Mouse (Mus musculus): ENCODE data around the gene Ipcef1. TPM values are rescaled to one million over a fixed set of nuclear protein-coding genes. Genes with fewer than 3 reads are reported as not detected.

Ipcef1 gene
- total and polyA plus RNA-seq, 2 experiments from 2014 or later = 0.11 TPM; not detected in 1

GRCm38 (mm10) chr10:6848162-6848754 is 204.0 kb downstream of the Ipcef1 start:
- Histone ChIP-seq H3K9ac (replicated peaks; ENCODE audit: low read depth, low read length) (no peak overlapping the region), H3K36me3 (replicated peaks; ENCODE audit: control insufficient read depth, insufficient read depth, low read length) (no peaks in the 10 kb centered on the region), H3K4me2 (ENCODE audit: low read depth, low read length) (no peak overlapping the region), H3K4me3 (ENCODE audit: low read depth, low read length) (no peak overlapping the region), H3K9me3 (replicated peaks; ENCODE audit: control insufficient read depth, low read length) (no peaks in the 10 kb centered on the region), H3K27me3 (ENCODE audit: control insufficient read depth, insufficient read depth, low read length) (no peaks in the 10 kb centered on the region), H3K27ac (ENCODE audit: low read depth) (no peak overlapping the region), H3K4me1 (ENCODE audit: control insufficient read depth, insufficient read depth) (no peaks in the 10 kb centered on the region)
- no peak for ATAC-seq (ENCODE audit: insufficient read depth, low read depth)
- no peak for DNase-seq (ENCODE audit: low spot score)
- TF ChIP-seq CTCF (IDR thresholded peaks at IDR 0.05; ENCODE audit: low read depth) (no peak), EP300 (IDR thresholded peaks at IDR 0.05; ENCODE audit: low read depth) (no peak)
- WGBS = 44% methylated on average over 7 of the region's 7 CpGs

DNA sequence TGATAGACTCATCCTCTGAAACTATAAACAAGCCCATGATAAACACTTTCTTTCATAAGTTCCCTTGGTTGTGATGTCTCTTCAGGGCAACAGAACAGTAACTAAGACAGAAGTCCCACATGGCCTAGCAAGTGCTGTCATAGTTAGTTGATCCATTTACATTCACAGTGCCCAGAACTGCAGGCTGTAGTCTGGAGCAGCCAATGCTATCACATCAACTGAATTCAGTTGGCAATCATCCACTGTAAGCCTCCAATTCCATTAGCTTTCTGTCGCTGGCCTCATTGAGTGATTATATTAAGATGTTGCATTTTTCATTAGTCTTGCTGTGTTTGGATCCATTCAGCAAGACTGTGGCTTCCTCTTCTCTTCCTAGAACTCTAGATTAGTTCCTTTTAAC is 206.0 kb downstream of the Ipcef1 start:
- TF ChIP-seq EP300 (IDR thresholded peaks at IDR 0.05; ENCODE audit: low read depth) (no peak), CTCF (IDR thresholded peaks at IDR 0.05; ENCODE audit: low read depth) (no peak)
- Histone ChIP-seq H3K27me3 (ENCODE audit: control insufficient read depth, insufficient read depth, low read length) (no peaks in the 10 kb centered on the region), H3K4me3 (ENCODE audit: low read depth, low read length) (no peak overlapping the region), H3K36me3 (replicated peaks; ENCODE audit: control insufficient read depth, insufficient read depth, low read length) (no peaks in the 10 kb centered on the region), H3K9me3 (replicated peaks; ENCODE audit: control insufficient read depth, low read length) (no peaks in the 10 kb centered on the region), H3K27ac (ENCODE audit: low read depth) (no peak overlapping the region), H3K9ac (replicated peaks; ENCODE audit: low read depth, low read length) (no peak overlapping the region), H3K4me1 (ENCODE audit: control insufficient read depth, insufficient read depth) (no peaks in the 10 kb centered on the region), H3K4me2 (ENCODE audit: low read depth, low read length) (no peak overlapping the region)
- 55% methylated on average over 1 of the region's 1 CpGs for WGBS
- DNase-seq (ENCODE audit: low spot score) (no peak), ATAC-seq (ENCODE audit: insufficient read depth, low read depth) (no peak)

DNA sequence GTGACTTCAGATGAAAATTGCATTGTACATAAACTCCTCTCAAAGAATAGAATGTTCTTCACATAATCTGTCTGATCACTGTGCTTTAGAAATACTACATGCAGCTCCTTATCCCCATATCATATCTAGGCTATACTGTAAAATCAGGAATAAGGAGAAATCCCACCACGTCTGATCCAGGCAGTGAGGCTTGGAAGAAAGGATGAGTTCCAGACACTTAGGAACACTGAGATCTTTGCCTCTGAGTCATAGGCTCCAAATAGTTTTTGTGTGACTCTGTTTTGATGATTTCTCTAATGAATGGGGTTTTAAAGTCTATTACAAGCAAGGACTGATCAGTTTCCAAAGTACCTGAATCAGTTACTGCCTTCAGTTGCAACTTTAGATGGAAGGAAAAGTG is 210.1 kb downstream of the Ipcef1 start:
- Histone ChIP-seq H3K4me3 (ENCODE audit: low read depth, low read length) (no peak overlapping the region), H3K27me3 (ENCODE audit: control insufficient read depth, insufficient read depth, low read length) (no peaks in the 10 kb centered on the region), H3K4me2 (ENCODE audit: low read depth, low read length) (no peak overlapping the region), H3K27ac (ENCODE audit: low read depth) (no peak overlapping the region), H3K9ac (replicated peaks; ENCODE audit: low read depth, low read length) (no peak overlapping the region), H3K36me3 (replicated peaks; ENCODE audit: control insufficient read depth, insufficient read depth, low read length) (no peaks in the 10 kb centered on the region), H3K4me1 (ENCODE audit: control insufficient read depth, insufficient read depth) (no peaks in the 10 kb centered on the region), H3K9me3 (replicated peaks; ENCODE audit: control insufficient read depth, low read length) (no peaks in the 10 kb centered on the region)
- DNase-seq (ENCODE audit: low spot score) (no peak), ATAC-seq (ENCODE audit: insufficient read depth, low read depth) (no peak)
- 48% methylated on average over 1 of the region's 1 CpGs for WGBS
- TF ChIP-seq EP300 (IDR thresholded peaks at IDR 0.05; ENCODE audit: low read depth) (no peak), CTCF (IDR thresholded peaks at IDR 0.05; ENCODE audit: low read depth) (no peak)

Other genes starting within 250 kb of the Ipcef1 start
- 16.6 and 18.2 TPM in 2 replicates for gene Cnksr3, start 159.8 kb upstream of the Ipcef1 start, total RNA-seq (2014; rRNA removed; ENCODE audit: low replicate concordance)
- 7.8 and 8.1 TPM in 2 replicates for gene Cnksr3, start 159.8 kb upstream of the Ipcef1 start, polyA plus RNA-seq (2015; fragmentation: Nextera tagmentation; extraction: Ambion mirVana)